Mouse (Mus musculus) stomach, embryonic 14.5 days (tissue): ENCODE measurements at regions not wholly inside any gene's neighbourhood (a gene's known extent, or its start where the extent isn't known, plus 50 kb on each side); places are given as distances from the start of the nearest gene placed in this dataset.
"Not testable (repeated sequence)": the region's sequence is repeated elsewhere in the genome, so short reads cannot be mapped to it uniquely, and the experiment has no call there.

Experiments
- ATAC-seq: fragments of 200-750 bp; cut with Nextera tagmentation; 2 replicates; pipeline ENCODE4 v1.8.0; 2017; ENCODE audit warnings: low read depth, moderate TSS enrichment; ENCODE audit not compliant: insufficient number of reproducible peaks, insufficient read depth, low FRiP score
- H3K27ac ChIP-seq: fragments of 300-500 bp; sonication (generic); 2 replicates; pipeline ENCODE4 v1.5.1; 2014; ENCODE audit warnings: mild to moderate bottlenecking, low read length, moderate library complexity, mixed read lengths
- H3K27me3 ChIP-seq: fragments of 300-500 bp; sonication (generic); 2 replicates; pipeline ENCODE4 v1.6.1; 2014; ENCODE audit warnings: low read length, control low read depth, mixed read lengths; ENCODE audit not compliant: control insufficient read depth, insufficient read depth
- H3K36me3 ChIP-seq: fragments of 300-500 bp; sonication (generic); 2 replicates; pipeline ENCODE4 v1.6.1; 2014; ENCODE audit warnings: mild to moderate bottlenecking, control low read depth, low read length, moderate library complexity, mixed read lengths; ENCODE audit not compliant: control insufficient read depth, insufficient read depth
- H3K4me1 ChIP-seq: fragments of 300-500 bp; sonication (generic); 2 replicates; pipeline ENCODE4 v1.6.1; 2014; ENCODE audit warnings: low read length, control low read depth, mixed read lengths; ENCODE audit not compliant: control insufficient read depth, insufficient read depth
- H3K4me2 ChIP-seq: fragments of 300-500 bp; sonication (generic); replicated peaks from 2 replicates; pipeline ENCODE4 v1.6.1; 2014; ENCODE audit warnings: low read depth, low read length, control low read depth
- H3K4me3 ChIP-seq: fragments of 300-500 bp; sonication (generic); 2 replicates; pipeline ENCODE4 v1.5.1; 2014; ENCODE audit warnings: low read depth, low read length, control low read depth
- H3K9ac ChIP-seq: fragments of 300-500 bp; sonication (generic); replicated peaks from 2 replicates; pipeline ENCODE4 v1.6.1; 2014; ENCODE audit warnings: low read depth, mild to moderate bottlenecking, control low read depth, low read length, moderate library complexity, mixed read lengths
- H3K9me3 ChIP-seq: fragments of 300-500 bp; sonication (generic); 2 replicates; pipeline ENCODE4 v1.6.1; 2016; ENCODE audit warnings: low read depth, low read length, control low read depth; ENCODE audit not compliant: control insufficient read depth
- WGBS: fragments of 180-500 bp; shearing (Covaris S2); extraction: QIAGEN DNeasy Blood & Tissue Kit; methylation state at CpG from one replicate; pipeline ENCODE4 v1.1.7; 2014; 5-methylcytosine and 5-hydroxymethylcytosine counted together

DNA sequence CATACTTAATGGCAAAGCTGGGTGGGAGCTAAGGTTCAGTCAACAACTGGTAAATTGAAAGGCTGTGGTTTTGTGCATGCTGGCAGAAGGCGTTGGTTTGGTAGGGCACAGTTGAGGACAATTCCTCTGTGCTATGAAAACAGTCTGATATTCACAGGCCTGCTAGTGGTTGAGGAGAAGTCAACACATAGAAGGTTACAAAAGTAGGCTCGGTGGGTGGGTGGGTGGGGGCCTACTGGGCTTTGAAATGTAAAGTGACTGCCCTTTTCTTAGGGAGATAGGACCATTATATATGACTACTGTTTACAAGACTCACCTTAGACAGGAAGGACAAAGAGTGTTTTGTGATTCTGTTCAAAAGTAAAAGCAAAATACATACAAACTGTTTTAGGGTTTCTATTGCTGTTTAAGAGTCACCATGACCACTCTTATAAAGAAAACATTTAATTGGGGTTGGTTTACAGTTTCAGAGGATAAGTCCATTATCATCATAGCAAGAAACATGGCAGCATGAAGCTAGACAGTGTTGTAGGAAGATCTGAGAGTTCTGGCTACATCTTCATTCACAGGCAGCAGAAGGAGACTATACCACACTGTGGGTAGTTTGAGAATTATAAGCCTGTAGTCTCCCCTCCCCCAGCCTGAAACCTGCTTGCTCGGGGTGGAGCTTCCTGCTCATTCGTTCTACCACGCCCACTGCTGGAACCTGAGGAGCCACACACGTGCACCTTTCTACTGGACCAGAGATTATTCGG is 166.3 kb upstream of the Trp63 start:
- Histone ChIP-seq H3K9me3 (no peaks in the 10 kb centered on the region), H3K27ac (no peak overlapping the region), H3K9ac (no peak overlapping the region), H3K4me1 (no peaks in the 10 kb centered on the region), H3K27me3 (no peaks in the 10 kb centered on the region), H3K4me2 (no peak overlapping the region), H3K4me3 (no peak overlapping the region), H3K36me3 (no peaks in the 10 kb centered on the region)
- WGBS, result 64% methylated on average over 4 of the region's 7 CpGs
- no peak for ATAC-seq

DNA sequence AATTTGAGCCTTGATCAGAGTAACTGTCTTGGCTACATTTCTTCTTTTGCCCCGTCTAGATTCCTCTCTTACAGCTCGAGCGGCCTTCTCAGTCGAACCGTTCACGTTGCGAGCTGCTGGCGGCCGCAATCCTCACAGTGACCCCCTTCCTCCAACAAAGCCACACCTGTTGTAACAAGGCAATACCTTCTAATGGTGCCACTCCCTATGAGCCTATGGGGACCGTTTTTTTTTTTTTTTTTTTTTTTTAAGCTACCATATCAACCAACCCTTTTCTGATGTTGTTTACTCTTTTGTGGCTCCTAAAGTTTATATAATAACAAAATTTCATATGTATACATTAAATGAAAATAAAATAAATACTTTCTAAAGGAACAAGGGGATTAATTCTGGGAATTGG is 160.4 kb upstream of the Trp63 start:
- not testable (repeated sequence) for H3K9me3 ChIP-seq, H3K36me3 ChIP-seq, ATAC-seq, H3K4me1 ChIP-seq, H3K27me3 ChIP-seq, H3K27ac ChIP-seq, H3K9ac ChIP-seq, H3K4me3 ChIP-seq, H3K4me2 ChIP-seq
- 78% methylated on average over 9 of the region's 10 CpGs for WGBS

DNA sequence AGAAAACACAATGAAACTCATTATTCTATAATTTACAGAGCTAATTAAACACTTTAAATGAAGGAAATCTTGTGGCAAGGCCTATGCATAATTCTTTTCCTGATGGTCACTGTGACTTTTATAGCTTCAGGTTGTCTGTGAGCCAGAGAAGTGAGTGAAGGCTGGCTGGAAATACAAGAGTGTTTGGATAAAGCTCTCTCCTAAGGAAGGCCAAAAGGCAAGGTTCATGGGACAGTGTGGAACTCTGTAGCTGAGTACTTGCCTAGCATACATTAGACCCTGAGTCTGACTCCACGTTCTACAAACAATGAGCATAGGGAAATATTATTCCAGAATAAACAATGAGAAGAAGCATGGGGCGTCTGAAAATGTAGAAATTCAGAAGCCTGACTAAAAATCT is 159.9 kb upstream of the Trp63 start:
- no peak for ATAC-seq
- no peak overlapping the region for H3K27ac ChIP-seq
- H3K36me3 ChIP-seq, result no peaks in the 10 kb centered on the region
- no peak overlapping the region for H3K9ac ChIP-seq
- H3K27me3 ChIP-seq, result no peaks in the 10 kb centered on the region
- WGBS, result 44% methylated on average over 2 of the region's 2 CpGs
- H3K4me3 ChIP-seq, result no peak overlapping the region
- H3K4me2 ChIP-seq, result no peak overlapping the region
- no peaks in the 10 kb centered on the region for H3K4me1 ChIP-seq
- no peaks in the 10 kb centered on the region for H3K9me3 ChIP-seq

DNA sequence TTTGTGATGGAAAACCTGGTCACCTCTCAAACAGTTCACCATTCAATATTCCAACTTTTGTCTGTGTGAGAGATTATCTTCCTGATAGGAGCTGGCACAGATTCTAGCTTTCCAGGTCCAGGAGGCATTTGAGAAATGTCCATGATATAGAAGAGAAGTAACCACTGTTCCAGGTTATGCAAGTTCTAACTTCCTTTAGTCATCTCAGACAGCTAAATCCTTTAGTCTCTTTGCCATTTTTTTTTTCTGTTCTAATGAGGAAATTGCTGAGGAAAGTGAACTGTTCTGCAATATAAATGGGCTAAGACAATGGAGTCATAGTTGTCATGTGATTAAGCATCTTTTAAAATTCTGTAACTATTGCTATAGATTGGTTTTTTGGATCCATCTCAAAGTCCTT is 155.7 kb upstream of the Trp63 start:
- no peaks in the 10 kb centered on the region for H3K9me3 ChIP-seq
- no peak overlapping the region for H3K27ac ChIP-seq
- no peaks in the 10 kb centered on the region for H3K27me3 ChIP-seq
- ATAC-seq, result no peak
- H3K4me3 ChIP-seq, result no peak overlapping the region
- H3K9ac ChIP-seq, result no peak overlapping the region
- H3K4me2 ChIP-seq, result no peak overlapping the region
- no peaks in the 10 kb centered on the region for H3K4me1 ChIP-seq
- no peaks in the 10 kb centered on the region for H3K36me3 ChIP-seq

DNA sequence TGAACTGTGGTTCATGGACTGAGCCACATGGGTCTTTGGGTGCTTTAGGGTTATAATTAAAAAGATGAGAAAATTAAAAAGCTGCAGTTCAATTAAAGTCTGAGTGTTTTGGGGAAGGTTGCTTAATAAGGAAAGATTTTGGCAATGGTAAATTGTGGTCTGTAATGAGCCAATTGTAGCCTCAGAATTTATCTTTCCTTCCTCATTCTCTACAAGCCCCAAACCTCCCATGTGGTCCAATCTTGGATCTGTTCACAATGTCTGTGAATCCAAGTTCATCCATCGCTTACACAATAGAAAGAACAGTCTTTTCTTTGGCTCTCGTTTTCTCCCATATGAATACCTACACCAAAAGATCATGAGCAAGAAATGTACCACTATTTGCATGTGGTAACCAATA is 155.2 kb upstream of the Trp63 start:
- Histone ChIP-seq H3K9ac (no peak overlapping the region), H3K9me3 (no peaks in the 10 kb centered on the region), H3K27me3 (no peaks in the 10 kb centered on the region), H3K36me3 (no peaks in the 10 kb centered on the region), H3K4me1 (no peaks in the 10 kb centered on the region), H3K27ac (no peak overlapping the region), H3K4me2 (no peak overlapping the region), H3K4me3 (no peak overlapping the region)
- no peak for ATAC-seq
- 88% methylated on average over 2 of the region's 2 CpGs for WGBS

DNA sequence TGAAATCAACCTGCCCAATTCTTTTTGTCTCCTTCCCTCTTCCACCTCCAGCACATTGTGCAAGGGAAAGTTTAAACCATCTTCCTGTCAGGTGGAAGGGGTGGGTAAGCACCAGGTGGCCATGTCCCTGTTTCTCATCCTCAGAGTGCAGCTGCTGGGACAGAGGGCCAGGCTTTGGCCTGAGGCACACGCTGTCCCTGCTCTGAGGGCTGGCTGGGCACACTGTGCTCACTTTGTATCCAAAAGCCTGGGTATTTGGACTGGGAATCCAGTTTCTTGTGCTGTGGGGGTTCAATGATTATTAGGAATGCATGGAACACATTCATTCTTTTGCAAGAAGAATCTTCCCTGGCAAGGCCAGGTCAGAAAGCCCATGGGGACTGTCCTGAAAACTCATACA is 153.9 kb upstream of the Trp63 start:
- no peaks in the 10 kb centered on the region for H3K9me3 ChIP-seq
- H3K9ac ChIP-seq, result no peak overlapping the region
- H3K36me3 ChIP-seq, result no peaks in the 10 kb centered on the region
- H3K27me3 ChIP-seq, result no peaks in the 10 kb centered on the region
- H3K4me2 ChIP-seq, result no peak overlapping the region
- H3K27ac ChIP-seq, result no peak overlapping the region
- no peak overlapping the region for H3K4me3 ChIP-seq
- H3K4me1 ChIP-seq, result no peaks in the 10 kb centered on the region
- no peak for ATAC-seq
- WGBS, result 91% methylated on average over 1 of the region's 1 CpGs

DNA sequence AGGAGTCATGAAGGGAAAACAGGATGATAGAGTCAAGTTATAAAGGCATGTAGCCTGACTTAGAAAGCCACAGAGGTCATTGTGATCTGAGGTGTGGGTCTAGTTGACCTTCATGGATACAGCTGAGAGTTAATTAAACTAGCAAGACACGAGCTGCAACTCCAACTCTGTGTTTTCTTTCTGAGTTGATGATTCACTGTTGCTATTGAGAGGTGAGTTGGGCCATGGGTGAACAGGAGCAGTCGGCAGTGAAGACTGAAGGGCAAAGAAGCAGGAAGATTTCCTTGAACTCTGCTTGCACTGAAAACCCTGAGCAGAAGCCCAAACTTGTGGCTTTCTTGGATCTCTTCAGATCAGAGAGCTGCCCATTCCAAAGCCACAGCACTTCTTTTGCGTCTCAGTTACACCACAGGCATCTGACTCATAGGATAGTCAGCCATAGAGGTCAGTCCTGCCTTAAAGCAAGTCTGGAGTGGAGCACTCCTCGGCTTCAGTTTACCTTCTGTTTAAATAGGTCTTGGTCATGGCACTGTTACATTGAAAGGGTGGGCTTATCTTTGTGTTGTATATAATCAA is 151.7 kb upstream of the Trp63 start:
- no peaks in the 10 kb centered on the region for H3K27me3 ChIP-seq
- ATAC-seq, result no peak
- no peak overlapping the region for H3K9ac ChIP-seq
- H3K27ac ChIP-seq, result no peak overlapping the region
- H3K4me3 ChIP-seq, result no peak overlapping the region
- no peaks in the 10 kb centered on the region for H3K9me3 ChIP-seq
- no peak overlapping the region for H3K4me2 ChIP-seq
- 36% methylated on average over 4 of the region's 4 CpGs for WGBS
- H3K36me3 ChIP-seq, result no peaks in the 10 kb centered on the region
- no peaks in the 10 kb centered on the region for H3K4me1 ChIP-seq

DNA sequence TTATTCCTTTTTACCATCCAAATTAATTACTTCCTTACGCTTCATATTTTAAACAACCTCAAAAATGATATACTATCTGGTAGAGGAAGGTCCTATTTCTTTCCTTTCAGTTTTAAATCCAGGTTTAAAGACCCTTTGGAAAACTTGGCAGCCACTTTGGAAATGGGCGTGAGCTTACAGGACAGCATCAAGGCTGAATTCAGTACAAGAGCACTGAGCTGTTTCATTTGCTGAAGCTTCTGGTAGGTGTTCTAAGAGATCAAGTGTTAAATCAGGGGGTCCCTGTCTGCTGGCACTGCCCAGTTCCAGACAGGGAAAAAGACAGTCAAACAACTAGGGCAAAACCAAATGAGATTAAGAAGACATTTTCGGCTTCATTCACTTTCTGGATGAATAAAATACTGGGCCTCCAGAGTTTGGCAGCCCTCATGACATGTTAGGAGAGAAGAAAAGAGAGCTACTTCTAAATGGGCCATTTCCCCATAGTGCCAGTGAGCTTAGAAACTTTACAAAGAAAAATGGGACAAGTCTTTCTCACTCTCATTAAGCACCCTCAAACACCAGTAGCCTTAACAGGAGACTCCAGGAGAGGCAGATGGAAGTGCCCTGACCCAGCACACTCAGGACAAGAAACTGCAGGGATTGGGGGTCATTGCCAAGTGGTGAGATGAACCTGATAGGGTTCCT is 150.9 kb upstream of the Trp63 start:
- Histone ChIP-seq H3K9ac (no peak overlapping the region), H3K4me1 (no peaks in the 10 kb centered on the region), H3K4me3 (no peak overlapping the region), H3K9me3 (no peaks in the 10 kb centered on the region), H3K27ac (no peak overlapping the region), H3K36me3 (no peaks in the 10 kb centered on the region), H3K4me2 (no peak overlapping the region), H3K27me3 (no peaks in the 10 kb centered on the region)
- 65% methylated on average over 3 of the region's 3 CpGs for WGBS
- ATAC-seq, result no peak
